ENCODE assay signal across 15 mouse cellular contexts in genomic region chr3:104706446-104706845, GRCm38 (mm10).
"Had no signal": no experiment of that assay in that cellular context is flagged by ENCODE, and none has a peak within 500 bp of the region (broad histone marks: within the 10 kb centered on the region; RNA-seq: fewer than 3 reads in every experiment).

No protein-coding gene starts in this region.

- H3K27me3 ChIP-seq: limb, embryonic 12.5 days; liver, embryonic 13.5 days; neural tube, embryonic 15.5 days had no signal

- H3K4me3 ChIP-seq: layer of hippocampus, adult 2 months; limb, embryonic 12.5 days; liver, embryonic 13.5 days; midbrain, embryonic 13.5 days; myocyte; neural tube, embryonic 15.5 days had no signal

- H3K4me2 ChIP-seq: limb, embryonic 12.5 days; liver, embryonic 13.5 days; midbrain, embryonic 13.5 days; neural tube, embryonic 15.5 days had no signal

- H3K9ac ChIP-seq: limb, embryonic 12.5 days; liver, embryonic 13.5 days; liver, postnatal 0 days; midbrain, embryonic 13.5 days; neural tube, embryonic 15.5 days had no signal

- DNase-seq: kidney, adult 11 months; kidney, adult 9 months; kidney, postnatal 4 days; liver; liver, embryonic 13.5 days; liver, postnatal 0 days; thymus, adult 2 months; thymus, postnatal 25 days had no signal

- H3K4me1 ChIP-seq: midbrain, embryonic 13.5 days; neural tube, embryonic 15.5 days had no signal

- H3K36me3 ChIP-seq: limb, embryonic 12.5 days; liver, embryonic 13.5 days; midbrain, embryonic 13.5 days; neural tube, embryonic 15.5 days had no signal

- H3K27ac ChIP-seq: kidney, postnatal 0 days; layer of hippocampus, adult 2 months; limb, embryonic 12.5 days; liver, embryonic 13.5 days; macrophage; midbrain, embryonic 13.5 days; neural tube, embryonic 15.5 days had no signal

- H3K9me3 ChIP-seq: limb, embryonic 12.5 days; liver, embryonic 13.5 days; midbrain, embryonic 13.5 days; neural tube, embryonic 15.5 days had no signal
